Mouse (Mus musculus): ENCODE measurements around the gene Scamp4. TPM values are rescaled to one million over a fixed set of nuclear protein-coding genes. Genes with fewer than 3 reads are reported as not detected.
"Not testable (repeated sequence)": the region's sequence is repeated elsewhere in the genome, so short reads cannot be mapped to it uniquely, and the experiment has no call there.

The Scamp4 gene
- polyA plus RNA-seq, 1 experiment, result 145 TPM

DNA sequence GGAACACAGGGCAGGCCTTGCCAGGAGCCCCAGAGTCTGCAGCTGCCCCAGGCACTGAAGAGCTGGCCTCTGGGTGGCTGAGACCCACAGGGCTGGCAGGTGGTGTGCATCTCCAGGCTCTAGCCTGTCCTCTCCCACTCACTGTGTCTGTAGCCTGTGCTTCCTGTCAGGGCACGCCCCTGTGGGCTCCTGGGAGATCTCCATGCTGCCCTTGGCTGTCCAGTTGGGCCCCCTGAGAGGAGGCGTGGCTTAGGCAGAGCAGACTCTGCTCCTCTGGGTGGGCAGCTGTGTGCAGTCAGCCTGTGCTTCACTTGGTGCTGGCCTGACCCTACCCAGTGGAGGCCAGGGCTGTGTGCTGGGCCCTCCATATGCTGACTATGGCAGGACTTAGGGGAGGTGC is 25.0 kb downstream of the Scamp4 start:
- WGBS, result 52% methylated on average over 2 of the region's 2 CpGs
- no peak for DNase-seq (ENCODE audit: low read depth, low spot score)

DNA sequence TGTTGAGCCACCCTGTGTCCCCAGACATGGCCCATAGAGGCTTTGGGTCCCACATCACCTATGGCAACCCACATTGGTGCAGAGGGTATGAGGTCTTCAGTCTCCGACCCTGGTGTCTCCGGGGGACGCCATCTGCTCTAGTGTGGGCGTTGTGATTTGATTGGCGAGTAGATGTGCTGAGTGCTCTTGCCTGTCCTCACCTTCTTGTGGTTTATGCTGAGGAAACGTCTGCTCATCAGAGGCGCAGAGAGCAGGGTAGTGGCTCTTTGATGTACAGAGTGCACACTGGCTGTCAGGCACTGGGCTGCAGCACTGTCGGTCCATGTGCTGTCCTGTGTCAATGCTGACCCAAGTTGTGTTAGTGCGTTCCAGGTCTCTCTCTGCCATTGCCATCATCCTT is 26.3 kb downstream of the Scamp4 start:
- no peak for DNase-seq (ENCODE audit: low read depth, low spot score)

DNA sequence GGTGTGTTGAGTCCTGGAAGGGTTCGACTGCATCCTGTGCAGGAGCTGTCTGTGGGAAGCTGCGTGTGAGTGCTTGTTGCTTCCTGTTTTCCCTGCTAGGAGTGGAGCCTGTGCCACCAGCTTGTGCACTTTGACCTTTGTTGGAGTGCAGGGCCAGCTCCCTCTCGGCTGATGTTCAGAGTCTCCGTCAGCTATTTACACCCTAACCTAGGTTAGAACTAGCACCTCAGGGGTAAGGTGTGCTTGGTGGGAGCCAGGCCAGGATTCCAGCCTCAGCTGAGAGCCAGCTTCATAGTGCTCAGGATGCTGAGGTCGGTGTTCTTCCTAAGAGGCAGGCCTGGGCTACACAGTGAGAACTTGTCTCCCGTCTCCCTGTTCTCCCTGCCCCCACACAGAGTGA is 32.7 kb downstream of the Scamp4 start:
- no peak for DNase-seq (ENCODE audit: low read depth, low spot score)
- WGBS, result 57% methylated on average over 6 of the region's 6 CpGs

More for the DNA sequence above, 26.3 kb downstream of the Scamp4 start:
- 80% methylated on average over 9 of the region's 9 CpGs for WGBS

DNA sequence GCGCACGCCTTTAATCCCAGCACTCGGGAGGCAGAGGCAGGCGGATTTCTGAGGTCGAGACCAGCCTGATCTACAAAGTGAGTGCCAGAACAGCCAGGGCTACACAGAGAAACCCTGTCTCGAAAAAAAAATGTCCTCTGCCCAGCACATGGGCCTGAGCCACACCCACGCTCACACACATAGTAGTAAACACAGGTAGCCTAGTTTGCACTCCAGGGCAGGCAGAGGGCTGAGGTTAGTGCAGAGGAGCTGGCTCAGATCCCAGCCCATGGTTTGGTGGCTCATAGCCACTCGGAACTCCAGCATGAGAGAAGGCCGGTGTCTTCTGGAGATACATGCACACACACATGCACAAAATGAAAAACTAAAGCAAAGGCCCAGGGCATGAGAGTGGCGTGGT is 44.3 kb downstream of the Scamp4 start:
- 67% methylated on average over 10 of the region's 10 CpGs for WGBS
- no peak for DNase-seq (ENCODE audit: low read depth, low spot score)

DNA sequence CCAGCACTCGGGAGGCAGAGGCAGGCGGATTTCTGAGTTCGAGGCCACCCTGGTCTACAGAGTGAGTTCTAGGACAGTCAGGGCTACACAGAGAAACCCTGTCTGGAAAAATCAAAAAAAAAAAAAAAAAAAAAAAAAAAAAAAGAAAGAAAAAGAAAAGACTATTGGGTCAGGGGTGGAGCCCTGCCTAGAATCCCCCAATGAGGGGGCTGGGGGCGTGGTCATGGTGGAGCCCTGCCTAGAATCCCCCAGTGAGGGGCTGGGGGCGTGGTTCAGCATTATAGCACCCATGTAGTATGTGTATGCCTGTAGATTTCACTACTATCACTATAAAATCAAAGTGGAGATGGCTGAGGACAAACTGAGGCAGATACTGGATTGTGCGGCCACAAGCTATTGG is 47.2 kb downstream of the Scamp4 start:
- WGBS, result 82% methylated on average over 6 of the region's 6 CpGs
- DNase-seq (ENCODE audit: low read depth, low spot score), result not testable (repeated sequence)

DNA sequence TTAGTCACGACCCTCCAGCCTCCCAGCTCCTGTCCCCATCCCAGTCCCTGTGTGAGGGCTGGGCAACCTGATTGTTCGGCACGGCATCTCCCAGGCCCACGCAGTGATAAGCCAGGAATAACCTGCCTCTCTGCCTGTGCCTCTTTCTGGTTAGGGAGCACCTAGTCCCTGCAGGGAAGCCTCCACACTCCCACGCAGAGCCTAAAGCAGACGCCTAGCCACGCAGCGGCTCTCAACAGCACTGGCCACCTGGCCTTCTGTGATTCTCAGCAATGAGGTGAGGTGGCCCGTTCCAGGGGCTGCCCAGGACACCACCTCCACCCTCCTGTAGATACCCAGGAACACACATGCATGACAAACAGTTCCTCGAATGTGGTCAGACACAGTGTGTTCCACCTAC is 47.7 kb downstream of the Scamp4 start:
- WGBS, result 90% methylated on average over 10 of the region's 10 CpGs

DNA sequence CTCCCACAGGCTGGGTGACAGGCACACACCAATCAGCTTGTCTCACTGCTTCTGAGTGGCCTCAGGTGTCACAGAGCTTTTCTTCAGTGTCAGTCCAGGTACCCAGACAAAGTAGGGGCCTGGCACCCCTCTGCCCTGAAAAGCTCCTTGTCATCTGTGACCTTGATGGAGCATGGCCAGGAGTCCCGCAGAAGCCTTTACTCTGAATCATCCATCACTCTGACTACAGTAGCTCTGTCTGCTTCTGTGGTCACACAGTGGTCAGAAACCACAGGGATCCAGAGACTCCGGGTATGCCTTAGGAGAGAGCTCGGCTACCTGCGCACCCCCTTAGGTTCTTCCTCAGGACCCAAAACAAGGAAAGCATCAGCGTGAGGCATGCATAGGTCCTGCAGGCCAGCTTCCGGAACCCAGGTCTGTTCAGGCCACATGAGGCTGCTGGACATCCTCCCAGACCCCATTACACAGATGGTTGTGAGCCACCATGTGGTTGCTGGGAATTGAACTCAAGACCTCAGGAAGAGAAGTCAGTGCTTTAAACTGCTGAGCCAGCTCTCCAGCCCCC is 50.6 kb downstream of the Scamp4 start:
- WGBS, result 80% methylated on average over 6 of the region's 6 CpGs
- no peak for DNase-seq (ENCODE audit: low read depth, low spot score)

More for the DNA sequence above, 47.7 kb downstream of the Scamp4 start:
- no peak for DNase-seq (ENCODE audit: low read depth, low spot score)

DNA sequence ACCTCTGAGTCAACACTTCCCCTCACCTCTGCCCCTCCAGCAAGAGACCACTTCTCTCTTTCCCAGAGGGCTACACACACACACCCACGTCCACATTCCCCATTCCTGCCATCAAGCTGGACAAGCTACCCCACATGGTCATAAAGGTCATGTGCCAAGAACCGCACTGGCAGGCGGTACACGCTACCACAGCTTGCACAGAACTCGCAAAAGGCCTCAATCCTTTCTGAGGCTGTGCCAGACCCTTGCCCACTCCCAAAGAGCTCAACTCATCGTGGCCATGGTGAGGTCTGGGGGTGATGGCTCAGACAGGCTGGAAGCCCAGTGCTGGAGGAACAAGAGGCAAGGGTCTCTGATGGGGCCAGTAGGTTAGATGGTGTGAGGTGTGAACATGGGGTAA is 52.2 kb downstream of the Scamp4 start:
- no peak for DNase-seq (ENCODE audit: low read depth, low spot score)
- 64% methylated on average over 6 of the region's 6 CpGs for WGBS

DNA sequence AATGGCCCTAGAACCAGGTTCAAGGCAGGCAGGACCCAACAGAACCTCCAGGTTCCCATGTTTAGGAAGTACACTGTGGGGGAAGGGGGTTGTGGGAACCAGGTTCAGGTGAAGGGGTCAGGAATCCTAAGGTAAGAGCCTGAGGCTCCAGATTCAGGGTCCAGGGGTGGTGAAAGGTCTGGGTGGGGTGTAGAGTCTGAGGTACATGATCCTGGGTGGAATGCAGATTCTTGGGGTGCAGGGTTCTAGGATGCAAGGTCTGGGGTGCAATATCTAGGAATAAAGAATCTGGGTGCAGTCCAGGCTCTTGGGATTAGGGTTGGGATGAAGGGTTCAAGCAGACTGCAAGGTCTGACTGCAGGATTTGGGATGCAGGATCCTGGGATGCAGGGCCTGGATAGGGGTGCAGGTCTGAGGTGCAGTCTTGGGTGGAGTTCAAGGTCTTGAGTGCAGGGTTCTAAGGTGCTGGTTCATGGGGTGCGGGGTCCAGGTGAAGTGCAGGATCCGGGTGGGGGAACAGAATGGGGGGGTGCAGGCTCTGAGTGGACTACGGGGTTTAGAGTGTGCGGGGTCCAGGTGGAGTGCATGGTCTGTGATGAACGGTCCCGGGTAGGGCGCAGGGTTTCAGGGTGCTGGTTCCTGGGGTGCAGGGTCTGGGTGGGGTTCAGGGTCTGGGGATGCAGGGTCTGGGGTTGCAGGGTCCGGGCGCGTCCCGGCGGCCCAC is 52.9 kb downstream of the Scamp4 start:
- WGBS, result 0% methylated on average over 12 of the region's 12 CpGs
- no peak for DNase-seq (ENCODE audit: low read depth, low spot score)

DNA sequence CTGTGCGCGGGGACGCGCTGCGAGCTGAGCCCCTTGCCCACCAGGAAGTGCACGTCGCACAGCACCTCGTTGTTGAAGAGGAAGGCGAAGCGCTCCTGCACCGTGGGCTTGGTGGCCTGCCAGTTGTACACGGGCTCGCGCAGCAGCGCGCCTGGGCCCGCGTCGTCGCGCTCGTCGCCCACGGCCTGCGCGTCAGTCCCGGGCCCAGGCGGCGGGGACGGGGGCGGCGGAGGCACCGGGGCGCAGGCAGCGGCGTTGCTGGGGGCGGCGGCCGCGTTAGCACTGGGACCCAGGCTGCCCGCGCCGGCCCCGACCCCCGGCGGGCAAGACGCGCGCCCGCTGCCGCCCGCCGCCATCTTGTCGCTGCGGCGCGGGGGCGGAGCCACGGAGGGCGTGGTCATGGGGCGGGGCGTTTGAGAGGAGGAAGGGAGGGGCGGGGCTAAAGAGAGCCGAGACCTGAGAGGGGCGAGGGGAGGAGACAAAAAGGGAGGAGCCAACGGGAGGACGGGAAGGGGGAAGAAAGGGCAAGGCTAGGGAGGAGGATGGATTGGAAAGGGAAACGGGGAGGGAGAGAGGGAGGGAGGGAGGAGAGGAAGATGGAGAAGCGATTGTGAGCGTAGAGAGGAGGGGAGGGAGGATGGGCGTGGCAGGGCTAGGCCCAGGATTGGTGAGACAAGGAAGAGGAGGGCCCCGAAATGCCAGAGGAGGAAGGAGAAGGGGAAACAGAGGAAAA is 53.6 kb downstream of the Scamp4 start:
- WGBS, result 1% methylated on average over 72 of the region's 72 CpGs
- peak; percentile 98 for DNase-seq (ENCODE audit: low read depth, low spot score)

DNA sequence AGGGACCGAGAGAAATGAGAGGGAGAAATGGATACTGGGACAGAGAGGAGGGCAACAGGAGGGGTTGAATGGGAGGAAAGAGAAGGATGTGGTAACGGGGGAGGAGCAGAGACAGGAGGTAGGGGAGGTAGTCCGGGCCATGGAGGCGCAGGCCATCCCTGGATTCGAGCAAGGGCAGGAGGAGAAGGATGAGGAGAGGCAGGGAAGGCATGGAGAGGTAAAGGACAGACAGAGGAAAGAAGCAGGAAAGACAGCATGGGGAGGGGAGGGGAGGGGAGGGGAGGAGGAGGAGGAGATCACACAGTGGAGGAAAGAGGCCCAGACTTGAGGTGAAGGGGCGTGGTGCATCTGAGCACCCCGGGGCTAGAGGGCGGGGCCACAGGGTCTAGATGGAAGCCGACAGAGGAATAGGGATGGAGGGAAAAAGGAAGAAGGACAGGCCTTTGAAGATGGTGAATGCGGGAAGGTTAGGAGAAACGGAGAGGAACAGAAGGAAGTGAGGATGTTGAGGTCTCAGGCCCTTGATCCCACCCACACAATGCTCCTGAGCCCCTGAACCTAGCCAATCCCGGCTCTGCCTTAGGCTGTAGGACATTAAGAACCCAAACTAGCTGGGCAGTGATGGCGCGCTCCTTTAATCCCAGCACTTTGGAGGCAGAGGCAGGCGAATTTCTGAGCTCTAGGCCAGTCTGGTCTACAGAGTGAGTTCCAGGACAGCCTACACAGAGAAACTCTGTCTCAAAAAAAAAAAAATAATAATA is 54.4 kb downstream of the Scamp4 start, which contains the start of gene Btbd2:
Gene Btbd2, minus strand, starts transcription at position 209 of the 761 bp plus-strand sequence.
- WGBS, result 19% methylated on average over 15 of the region's 15 CpGs
- no peak for DNase-seq (ENCODE audit: low read depth, low spot score)

DNA sequence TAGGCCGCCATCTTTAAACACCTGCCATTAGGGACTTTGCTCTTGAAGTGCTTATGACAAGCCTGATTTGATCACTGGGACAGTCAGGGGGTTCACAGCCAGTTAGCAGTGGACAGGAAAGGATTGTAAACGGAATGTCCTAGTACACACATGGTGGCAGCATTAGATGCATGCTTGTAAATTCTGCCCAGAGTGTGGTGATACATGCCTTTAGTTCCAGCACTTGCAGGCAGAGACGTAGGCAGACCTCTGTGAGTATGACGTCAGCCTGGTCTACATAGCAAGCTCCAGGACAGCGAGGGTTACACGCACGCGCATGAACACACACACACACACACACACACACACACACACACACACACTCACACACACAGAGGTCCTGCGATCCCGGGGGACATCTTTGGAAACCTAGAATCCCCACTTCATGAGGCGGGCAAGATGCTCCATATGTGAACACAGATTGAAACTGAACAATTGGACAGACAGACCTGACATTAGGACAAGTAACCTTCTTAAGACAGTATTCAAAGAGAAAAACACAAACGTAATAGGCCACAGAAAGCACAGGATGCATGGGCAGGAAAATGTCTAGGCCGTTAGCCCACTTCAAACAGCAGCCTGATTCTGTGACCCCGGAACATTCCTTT is 55.6 kb downstream of the Scamp4 start:
- 35% methylated on average over 14 of the region's 14 CpGs for WGBS
- DNase-seq (ENCODE audit: low read depth, low spot score), result no peak

DNA sequence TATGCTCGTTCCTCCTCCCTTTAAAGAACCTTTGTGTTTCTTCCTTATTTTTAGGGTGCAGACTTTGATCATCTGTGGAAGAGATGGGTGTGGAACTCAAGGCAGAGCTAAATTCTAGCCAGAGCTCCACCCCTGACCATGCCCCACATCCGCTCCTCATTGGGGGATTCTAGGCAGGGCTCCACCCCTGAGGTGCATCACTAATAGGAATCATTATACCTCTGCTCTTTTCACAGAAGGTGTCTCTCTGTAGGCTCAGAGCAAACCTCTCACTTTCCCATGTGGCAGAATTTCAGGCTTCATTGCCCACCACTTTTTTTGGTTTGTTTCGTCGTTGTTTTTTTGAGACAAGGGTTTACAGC is 56.1 kb downstream of the Scamp4 start:
- 18% methylated on average over 4 of the region's 4 CpGs for WGBS
- no peak for DNase-seq (ENCODE audit: low read depth, low spot score)

DNA sequence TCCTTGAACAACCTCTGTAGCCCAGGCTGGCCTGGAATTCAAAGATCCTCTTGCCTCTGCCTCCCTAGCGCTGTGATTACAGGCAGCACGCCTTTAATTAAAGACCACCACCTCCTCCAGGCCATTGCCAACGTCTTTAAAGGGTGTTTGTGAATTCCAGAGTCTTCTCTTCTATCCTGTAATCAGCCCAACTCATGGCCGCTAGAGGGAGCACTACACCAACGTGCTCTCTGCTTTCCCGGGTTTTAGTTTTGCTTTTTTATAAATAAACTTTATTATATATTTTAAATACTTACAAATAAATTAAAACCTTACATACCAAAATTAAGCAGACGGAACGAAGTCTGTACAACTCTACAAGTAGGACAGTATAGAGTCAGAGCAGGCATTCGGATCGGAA is 56.5 kb downstream of the Scamp4 start:
- no peak for DNase-seq (ENCODE audit: low read depth, low spot score)
- 6% methylated on average over 10 of the region's 10 CpGs for WGBS

DNA sequence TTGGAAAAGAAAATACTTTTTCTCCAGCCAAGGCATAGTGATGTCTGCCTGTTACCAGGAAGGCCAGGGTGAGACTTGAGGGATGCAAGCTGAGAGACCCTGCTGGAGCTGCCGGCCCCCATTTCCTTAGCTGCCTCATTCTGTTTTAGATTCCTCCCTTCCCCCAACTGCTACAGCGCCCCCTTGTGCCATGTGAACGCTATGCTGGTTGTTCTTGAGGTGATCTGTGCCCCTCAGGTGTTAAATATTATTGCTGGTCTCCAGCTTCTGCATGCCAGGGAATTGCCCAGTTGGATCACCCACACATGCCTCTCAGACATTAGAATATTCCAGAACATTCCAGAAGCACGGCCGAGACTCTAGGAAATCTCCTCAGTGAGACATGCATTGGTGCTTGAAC is 58.5 kb downstream of the Scamp4 start:
- DNase-seq (ENCODE audit: low read depth, low spot score), result no peak
- WGBS, result 38% methylated on average over 5 of the region's 5 CpGs

DNA sequence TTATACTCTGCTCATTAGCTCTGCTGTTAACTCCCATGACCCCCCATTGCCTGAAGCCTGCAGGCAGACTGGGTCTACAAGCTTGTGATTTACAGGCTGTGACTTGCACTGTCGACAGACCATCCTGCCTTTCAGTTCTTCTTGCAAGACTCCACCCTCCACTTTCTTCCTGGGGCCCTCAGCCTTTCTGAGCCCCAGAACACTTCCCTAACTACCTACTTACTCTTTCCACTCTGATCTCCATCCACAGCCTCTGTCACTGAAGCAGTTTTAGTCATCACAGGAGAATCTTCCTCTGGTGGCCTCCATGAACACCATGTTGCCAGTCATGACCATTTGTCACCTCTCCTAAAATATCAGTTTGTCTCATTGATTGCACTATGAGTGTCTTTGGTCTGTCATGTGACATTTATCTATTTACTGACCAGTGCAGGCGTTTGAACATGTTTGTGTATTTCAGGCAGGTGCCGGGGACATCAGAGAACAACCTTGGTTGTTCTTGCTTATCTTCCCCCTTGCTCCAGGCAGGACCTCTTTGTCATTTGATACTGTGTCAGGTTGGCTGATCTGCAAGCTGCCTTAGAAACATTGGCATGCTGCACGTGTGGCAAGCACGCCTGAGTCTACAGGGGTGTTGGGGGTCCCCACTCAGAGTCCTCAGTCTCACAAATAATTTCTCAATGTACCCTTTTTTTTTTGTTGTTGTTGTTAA is 61.0 kb downstream of the Scamp4 start:
- WGBS, result 46% methylated on average over 5 of the region's 5 CpGs
- DNase-seq (ENCODE audit: low read depth, low spot score), result no peak

DNA sequence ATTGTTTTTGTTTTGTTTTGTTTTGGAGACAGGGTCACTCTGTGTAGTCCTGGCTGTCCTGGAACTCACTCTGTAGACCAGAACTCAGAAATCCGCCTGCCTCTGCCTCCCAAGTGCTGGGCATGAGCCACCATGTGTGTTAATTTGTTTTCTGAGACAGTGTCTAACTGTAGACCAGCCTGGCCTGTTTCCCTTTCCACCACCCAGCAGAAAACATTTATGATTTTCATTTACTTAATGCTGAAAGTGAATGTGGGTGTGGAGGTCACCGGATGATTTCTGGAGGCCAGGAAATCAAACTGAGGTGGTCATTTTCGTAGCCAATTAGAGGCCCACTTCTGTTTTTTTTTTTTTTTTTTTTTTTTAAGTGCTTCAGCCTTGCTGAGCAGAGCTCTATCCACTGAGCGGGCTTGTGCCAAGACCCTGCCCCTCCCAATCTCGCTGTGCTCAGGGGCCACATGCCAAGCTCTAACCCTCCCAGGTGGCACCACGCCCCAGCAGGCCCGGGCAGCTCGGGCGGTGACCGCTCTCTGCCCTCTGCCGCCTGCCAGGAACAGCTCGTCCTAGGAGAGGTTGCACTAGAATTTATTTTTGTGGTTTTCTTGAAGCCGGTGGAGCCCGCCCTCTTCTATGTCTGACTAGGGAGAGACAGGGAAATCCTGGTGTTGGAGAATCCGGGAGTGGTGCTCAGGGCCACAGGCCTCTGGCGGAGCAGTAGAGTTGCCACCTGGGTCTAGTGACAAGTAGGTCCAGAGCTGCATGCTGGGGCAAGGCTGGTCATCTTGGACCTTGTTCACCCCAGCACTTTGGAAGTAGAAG is 61.7 kb downstream of the Scamp4 start:
- DNase-seq (ENCODE audit: low read depth, low spot score), result no peak
- 2% methylated on average over 16 of the region's 16 CpGs for WGBS

DNA sequence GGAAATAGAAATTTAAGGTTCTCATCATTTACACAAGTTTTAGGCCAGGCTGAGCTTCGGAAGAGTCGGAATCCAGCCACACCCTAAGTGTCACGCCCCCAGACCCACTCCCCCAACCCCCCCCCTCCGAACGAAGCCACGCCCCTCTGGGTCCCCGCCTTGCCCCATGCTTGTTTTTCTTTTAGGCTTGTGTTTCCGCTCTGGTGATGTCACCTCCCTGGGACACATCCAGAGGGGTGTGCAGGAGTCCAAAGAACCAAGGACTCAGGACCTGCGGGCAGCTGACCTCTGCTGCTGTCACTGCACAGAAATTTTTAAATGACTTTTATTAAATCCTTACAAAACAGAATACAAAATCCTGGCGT is 62.3 kb downstream of the Scamp4 start:
- WGBS, result 5% methylated on average over 10 of the region's 10 CpGs
- DNase-seq (ENCODE audit: low read depth, low spot score), result no peak

Data from large intestine, adult 2 months (tissue).